20 mouse cellular contexts compared by ENCODE assay signal in the genomic region with DNA sequence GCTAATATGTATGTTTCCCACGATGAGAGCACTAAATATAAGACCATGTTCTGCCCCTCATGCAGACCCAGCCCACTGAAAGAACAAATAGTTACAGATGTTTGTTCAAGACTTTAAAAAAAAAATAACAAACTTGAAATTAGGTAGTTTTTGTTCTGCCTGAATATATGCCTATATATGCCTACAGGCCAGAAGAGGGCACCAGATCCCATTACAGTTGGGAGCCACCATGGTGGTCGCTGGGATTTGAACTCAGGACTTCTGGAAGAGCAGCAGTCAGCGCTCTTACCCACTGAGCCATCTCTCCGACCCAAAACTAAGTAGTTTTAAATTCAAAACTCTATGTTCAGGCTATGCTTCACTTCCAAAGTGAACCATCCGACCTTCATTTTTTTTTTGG. TPM values are rescaled to one million over a fixed set of nuclear protein-coding genes. Genes with fewer than 3 reads are reported as not detected.
DNase-seq lines count a peak whose midpoint lies in the region; ATAC-seq and TF ChIP-seq lines count a peak whose summit lies in the region.
"Had no signal": no experiment of that assay in that cellular context is flagged by ENCODE, and none has a peak within 500 bp of the region (broad histone marks: within the 10 kb centered on the region; RNA-seq: fewer than 3 reads in every experiment).

No protein-coding gene starts in this region.

- TF ChIP-seq CTCF in heart, postnatal 0 days (IDR thresholded peaks at IDR 0.05; ENCODE audit: low read depth), result peak; percentile 26; the same call in 1 of the 2 replicates
- TF ChIP-seq CTCF in liver, postnatal 0 days (IDR thresholded peaks at IDR 0.05; ENCODE audit: low read depth), result peak; percentile 37

- no peak overlapping the region for H3K4me2 ChIP-seq in heart, postnatal 0 days (ENCODE audit: low read depth, low read length)
- no peak overlapping the region for H3K4me2 ChIP-seq in liver, postnatal 0 days (ENCODE audit: low read depth, low read length)
- no peak overlapping the region for H3K4me2 ChIP-seq in liver, embryonic 11.5 days
- H3K4me2 ChIP-seq: embryonic facial prominence, embryonic 15.5 days; liver, embryonic 13.5 days had no signal

- no peaks in the 10 kb centered on the region for H3K4me1 ChIP-seq in heart, postnatal 0 days (ENCODE audit: control insufficient read depth, insufficient read depth)
- no peaks in the 10 kb centered on the region for H3K4me1 ChIP-seq in liver, postnatal 0 days (ENCODE audit: insufficient read depth)
- H3K4me1 ChIP-seq in liver, embryonic 11.5 days (replicated peaks; ENCODE audit: control insufficient read depth, insufficient read depth, low read length), result no peaks in the 10 kb centered on the region
- H3K4me1 ChIP-seq: embryonic facial prominence, embryonic 15.5 days; liver, embryonic 13.5 days had no signal

- peaks cover 69% of the 10 kb centered on the region for H3K36me3 ChIP-seq in heart, postnatal 0 days (replicated peaks; ENCODE audit: control insufficient read depth, insufficient read depth, low read length)
- H3K36me3 ChIP-seq in liver, postnatal 0 days (replicated peaks; ENCODE audit: insufficient read depth, low read length), result peaks cover 37% of the 10 kb centered on the region
- peaks cover 26% of the 10 kb centered on the region for H3K36me3 ChIP-seq in liver, embryonic 11.5 days (ENCODE audit: control insufficient read depth, insufficient read depth, low read length)

- intact Hi-C loops in heart, postnatal 10 days (cut with DNase I), result loop anchor here (1.0 kb wide), 1 partner anchor 98 kb away; the partner anchor contains the start of gene Faap24

- no peak overlapping the region for H3K9ac ChIP-seq in heart, postnatal 0 days (replicated peaks; ENCODE audit: low read depth, low read length)
- H3K9ac ChIP-seq in liver, postnatal 0 days (replicated peaks), result no peak overlapping the region
- H3K9ac ChIP-seq in liver, embryonic 11.5 days (ENCODE audit: low read depth, low read length), result no peak overlapping the region
- H3K9ac ChIP-seq: embryonic facial prominence, embryonic 15.5 days; liver, embryonic 13.5 days had no signal

- H3K9me3 ChIP-seq in heart, postnatal 0 days (replicated peaks; ENCODE audit: control insufficient read depth, low read length), result no peaks in the 10 kb centered on the region
- no peaks in the 10 kb centered on the region for H3K9me3 ChIP-seq in liver, postnatal 0 days (ENCODE audit: low read length)
- no peaks in the 10 kb centered on the region for H3K9me3 ChIP-seq in liver, embryonic 11.5 days (ENCODE audit: control insufficient read depth, low read length)
- H3K9me3 ChIP-seq: embryonic facial prominence, embryonic 15.5 days; liver, embryonic 13.5 days; midbrain, embryonic 10.5 days had no signal

- WGBS in heart, postnatal 0 days, result 91% methylated on average over 5 of the region's 5 CpGs
- 88% methylated on average over 5 of the region's 5 CpGs for WGBS in liver, postnatal 0 days (ENCODE audit: insufficient replicate concordance)
- WGBS in liver, embryonic 11.5 days, result 88% methylated on average over 5 of the region's 5 CpGs

- no peaks in the 10 kb centered on the region for H3K27me3 ChIP-seq in heart, postnatal 0 days (ENCODE audit: control insufficient read depth, insufficient read depth, low read length)
- H3K27me3 ChIP-seq in liver, postnatal 0 days (ENCODE audit: insufficient read depth, low read length), result no peaks in the 10 kb centered on the region
- no peaks in the 10 kb centered on the region for H3K27me3 ChIP-seq in liver, embryonic 11.5 days (replicated peaks; ENCODE audit: control insufficient read depth, insufficient read depth, low read length)
- H3K27me3 ChIP-seq: embryonic facial prominence, embryonic 15.5 days; liver, embryonic 13.5 days had no signal

- no peak overlapping the region for H3K27ac ChIP-seq in heart, postnatal 0 days (ENCODE audit: low read depth)
- H3K27ac ChIP-seq in liver, postnatal 0 days (ENCODE audit: low read depth), result no peak overlapping the region
- no peak overlapping the region for H3K27ac ChIP-seq in liver, embryonic 11.5 days (ENCODE audit: low read depth, low read length)
- H3K27ac ChIP-seq: embryonic facial prominence, embryonic 15.5 days; liver, embryonic 13.5 days; midbrain, embryonic 10.5 days had no signal

- no peak for TF ChIP-seq EP300 in heart, postnatal 0 days (IDR thresholded peaks at IDR 0.05; ENCODE audit: low read depth)
- TF ChIP-seq EP300 in liver, postnatal 0 days (IDR thresholded peaks at IDR 0.05; ENCODE audit: low read depth), result no peak

- DNase-seq in heart, postnatal 0 days (ENCODE audit: low spot score), result no peak
- no peak for DNase-seq in heart, postnatal 10 days
- DNase-seq in liver, postnatal 0 days, result no peak
- DNase-seq in liver, embryonic 11.5 days (ENCODE audit: low spot score), result no peak
- DNase-seq in A20 (ENCODE audit: low read depth, low spot score) (peak; percentile 5), ZHBTc4 (ENCODE audit: low read depth, low spot score) (peak; percentile 27)
- no peak for DNase-seq in embryo, embryonic 11 days
- DNase-seq in cerebellum, adult 18-20 months, result no peak
- DNase-seq: adrenal gland, adult 2 months; cerebellum, adult 9-10 months; heart, adult 11 months; kidney, adult 8-10 months; kidney, postnatal 25 days; liver, embryonic 13.5 days; lung, postnatal 4 days; retina, postnatal 1 day had no signal

- ATAC-seq in heart, postnatal 0 days (ENCODE audit: insufficient read depth, low read depth), result no peak
- ATAC-seq in liver, postnatal 0 days, result no peak
- no peak for ATAC-seq in liver, embryonic 11.5 days (replicated peaks; ENCODE audit: low FRiP score)

- H3K4me3 ChIP-seq in heart, postnatal 0 days (ENCODE audit: low read depth, low read length), result no peak overlapping the region
- H3K4me3 ChIP-seq in liver, postnatal 0 days (ENCODE audit: low read depth, low read length), result no peak overlapping the region
- no peak overlapping the region for H3K4me3 ChIP-seq in liver, embryonic 11.5 days (ENCODE audit: low read depth, low read length)
- H3K4me3 ChIP-seq: embryonic facial prominence, embryonic 15.5 days; liver, embryonic 13.5 days; midbrain, embryonic 10.5 days had no signal

RNA-seq across cellular contexts. Expression of gene Gpatch1, which starts 20.4 kb away (rescaled TPM):
- total RNA-seq in heart, postnatal 0 days (2014; rRNA removed; ENCODE audit: low replicate concordance), result 2.1 and 3.6 TPM in 2 replicates
- polyA plus RNA-seq in heart, postnatal 0 days (2015; fragmentation: Nextera tagmentation; extraction: Ambion mirVana), result 9.5 and 10.1 TPM in 2 replicates
- total RNA-seq in heart, postnatal 10 days (2021), result 10 to 100 TPM in 1 of 2 experiments, 1 to 10 TPM in 1; 9.2 to 12.1 TPM
- 4.9 and 5.6 TPM in 2 replicates for polyA plus RNA-seq in liver, postnatal 0 days (2015; fragmentation: Nextera tagmentation; extraction: Ambion mirVana)
- polyA plus RNA-seq in liver, embryonic 11.5 days (2014; fragmentation: Nextera tagmentation; extraction: Ambion mirVana), result 15.3 and 16.1 TPM in 2 replicates

RNA-seq across cellular contexts. Expression of gene Rhpn2, which starts 36.1 kb away (rescaled TPM):
- total RNA-seq in heart, postnatal 0 days (2014; rRNA removed; ENCODE audit: low replicate concordance), result 4.8 and 6.1 TPM in 2 replicates
- 4.0 and 4.3 TPM in 2 replicates for polyA plus RNA-seq in heart, postnatal 0 days (2015; fragmentation: Nextera tagmentation; extraction: Ambion mirVana)
- total RNA-seq in heart, postnatal 10 days (2021), result 1 to 10 TPM; 3.5 to 5.6 TPM
- polyA plus RNA-seq in liver, postnatal 0 days (2015; fragmentation: Nextera tagmentation; extraction: Ambion mirVana), result 8.1 TPM in 2 replicates
- polyA plus RNA-seq in liver, embryonic 11.5 days (2014; fragmentation: Nextera tagmentation; extraction: Ambion mirVana), result 6.1 and 6.8 TPM in 2 replicates
- total RNA-seq: hematopoietic stem cell, adult 5-6 weeks; monocyte, adult 5-6 weeks had no signal

Comparison
In these comparisons a context has a peak if more than half of its experiments do, and no peak if none do; other contexts are left out.
1. DNase-seq: peak in A20 (single experiment) and ZHBTc4 (single experiment); none in heart, postnatal 0 days (single experiment), heart, postnatal 10 days (0 of 2), liver, postnatal 0 days (single experiment), liver, embryonic 11.5 days (single experiment), embryo, embryonic 11 days (single experiment) and cerebellum, adult 18-20 months (0 of 2).